Mouse (Mus musculus) left cerebral cortex, adult 11 months (tissue): Measurements from ENCODE around the gene Nipal4.
A peak's percentile ranks its signal among the peaks of the same experiment; 100 is the strongest.

Source experiments
- DNase-seq: peaks from one replicate; pipeline ENCODE4 v3.0.0; 2022; ENCODE audit warnings: low spot score

Nipal4 gene

DNA sequence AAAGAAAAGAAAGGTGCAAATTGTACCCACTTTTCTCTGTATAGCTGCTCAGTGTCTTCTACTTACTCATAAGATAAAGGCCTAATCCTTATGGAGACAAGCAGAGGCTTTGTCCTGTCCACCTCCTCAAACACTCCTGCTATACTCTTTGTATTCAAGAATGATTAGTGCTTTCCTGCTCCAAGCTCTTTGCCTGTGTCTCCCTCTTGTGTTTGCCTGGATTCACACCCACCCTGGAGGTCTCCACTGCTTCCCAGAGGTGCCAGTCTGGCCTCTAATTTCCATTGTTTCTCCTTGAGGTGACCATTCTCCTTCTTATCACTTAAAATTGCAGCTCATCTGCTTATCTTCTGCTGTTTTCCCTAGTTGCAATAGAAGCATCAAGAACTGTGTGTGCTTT is 8.8 kb downstream of the Nipal4 start:
- DNase-seq = no peak

DNA sequence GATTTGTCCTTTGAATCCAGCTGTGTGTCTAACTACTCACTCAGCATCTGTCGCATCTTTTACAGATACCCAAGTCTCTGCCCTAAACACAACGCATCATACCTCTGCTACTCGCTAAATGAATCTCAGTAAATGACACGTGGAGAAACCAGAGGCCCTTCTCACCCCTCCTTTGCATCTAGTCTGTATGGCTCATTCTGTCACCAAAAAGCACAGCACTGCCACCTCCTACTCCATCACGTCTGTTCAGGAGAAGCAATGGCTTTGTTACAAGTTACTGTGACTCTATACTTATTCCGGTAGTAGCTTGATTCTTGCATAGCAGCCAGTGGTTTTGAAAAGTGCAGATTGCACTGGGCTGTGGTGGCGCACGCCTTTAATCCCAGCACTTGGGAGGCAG is 9.4 kb downstream of the Nipal4 start:
- no peak for DNase-seq

DNA sequence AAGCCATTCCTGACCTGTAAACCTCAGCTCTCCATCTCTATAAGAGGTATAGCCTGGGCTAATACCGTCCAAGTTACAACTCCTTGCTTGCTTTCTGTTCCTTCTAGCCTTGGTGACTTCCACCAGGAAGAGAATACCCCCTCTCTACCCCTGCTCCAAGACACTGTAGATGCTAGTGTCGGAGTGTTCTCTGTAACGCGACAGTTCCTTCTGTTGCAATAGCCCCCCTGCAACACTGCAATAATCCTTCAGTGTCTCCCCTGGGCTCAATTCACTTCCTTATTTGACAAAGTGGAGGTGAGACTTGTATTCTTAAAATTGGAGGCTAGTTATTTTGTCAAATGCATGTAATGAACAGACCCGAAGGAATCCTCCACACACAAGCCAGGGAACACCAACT is 19.7 kb downstream of the Nipal4 start:
- no peak for DNase-seq

DNA sequence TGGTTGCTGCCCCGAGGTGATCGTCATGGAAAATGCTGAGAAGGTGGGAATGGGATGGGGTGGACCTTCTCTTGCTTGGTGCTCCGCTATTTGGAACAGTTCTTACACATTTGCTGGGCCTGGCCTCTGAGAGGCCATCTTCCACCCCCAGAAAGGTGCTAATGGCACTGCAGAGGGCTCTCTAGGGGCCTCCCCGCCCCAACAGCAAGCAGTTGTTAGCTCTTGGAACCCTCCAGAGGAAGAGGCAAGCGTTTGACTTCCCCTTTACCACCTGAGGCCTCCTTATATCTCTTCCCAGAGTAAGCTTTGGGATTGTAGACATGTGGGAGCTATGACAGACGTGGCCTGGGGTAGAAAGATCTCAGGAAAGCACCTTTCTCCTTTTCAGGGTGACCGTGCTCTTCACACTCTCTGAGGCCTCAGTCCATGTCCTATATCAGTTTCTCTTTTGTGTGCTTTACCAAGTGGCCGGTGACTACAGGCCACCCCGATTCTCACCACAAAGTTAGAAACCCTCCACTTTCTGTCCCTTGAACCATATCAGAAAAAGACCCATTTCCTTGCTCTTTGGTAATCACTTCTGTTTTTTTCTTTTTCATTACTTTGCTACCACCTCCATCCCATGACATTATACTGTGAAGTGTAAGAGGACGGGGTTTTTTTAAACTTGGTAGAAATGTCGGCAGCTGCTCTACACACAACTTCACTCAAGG is 21.0 kb downstream of the Nipal4 start:
- no peak for DNase-seq

DNA sequence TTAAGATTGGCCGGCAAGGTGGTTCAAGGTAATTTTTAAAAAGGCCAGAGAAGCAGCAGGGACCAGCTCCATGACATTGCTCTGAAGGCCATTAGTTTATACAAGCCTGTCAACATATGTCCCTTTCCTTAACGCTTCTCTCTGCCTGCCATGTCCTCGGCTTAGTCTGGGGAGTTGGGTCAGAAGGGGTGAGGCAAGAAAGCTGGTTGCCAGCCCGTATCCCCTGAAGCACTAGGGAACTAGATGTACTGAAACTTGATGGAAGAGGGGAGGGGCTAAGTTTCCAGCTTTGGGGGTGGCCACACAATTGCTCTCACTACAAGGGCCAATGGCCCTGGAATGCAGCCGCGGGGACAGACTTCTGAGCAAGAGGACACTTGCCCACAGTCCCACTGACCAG is 23.0 kb downstream of the Nipal4 start:
- DNase-seq = no peak

DNA sequence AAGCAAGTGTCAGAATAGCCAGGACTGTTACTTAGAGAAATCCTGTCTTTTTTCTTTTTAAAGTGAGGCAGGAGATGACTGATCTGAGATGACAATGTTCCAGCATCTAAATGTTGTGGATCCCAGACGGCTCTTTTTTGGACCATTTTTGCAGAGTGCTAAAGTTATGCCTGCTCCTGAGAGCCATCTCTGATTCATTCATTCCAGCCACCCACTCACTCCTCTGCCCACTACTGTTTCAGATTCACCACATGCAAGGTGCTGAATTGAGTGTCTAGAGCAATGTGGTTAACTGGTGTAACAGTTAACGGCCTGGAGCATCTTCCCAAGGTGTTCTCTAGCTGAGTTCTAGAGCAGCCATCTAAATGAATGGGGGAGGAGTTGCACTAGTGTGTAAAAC is 31.4 kb downstream of the Nipal4 start:
- DNase-seq = peak; percentile 58

DNA sequence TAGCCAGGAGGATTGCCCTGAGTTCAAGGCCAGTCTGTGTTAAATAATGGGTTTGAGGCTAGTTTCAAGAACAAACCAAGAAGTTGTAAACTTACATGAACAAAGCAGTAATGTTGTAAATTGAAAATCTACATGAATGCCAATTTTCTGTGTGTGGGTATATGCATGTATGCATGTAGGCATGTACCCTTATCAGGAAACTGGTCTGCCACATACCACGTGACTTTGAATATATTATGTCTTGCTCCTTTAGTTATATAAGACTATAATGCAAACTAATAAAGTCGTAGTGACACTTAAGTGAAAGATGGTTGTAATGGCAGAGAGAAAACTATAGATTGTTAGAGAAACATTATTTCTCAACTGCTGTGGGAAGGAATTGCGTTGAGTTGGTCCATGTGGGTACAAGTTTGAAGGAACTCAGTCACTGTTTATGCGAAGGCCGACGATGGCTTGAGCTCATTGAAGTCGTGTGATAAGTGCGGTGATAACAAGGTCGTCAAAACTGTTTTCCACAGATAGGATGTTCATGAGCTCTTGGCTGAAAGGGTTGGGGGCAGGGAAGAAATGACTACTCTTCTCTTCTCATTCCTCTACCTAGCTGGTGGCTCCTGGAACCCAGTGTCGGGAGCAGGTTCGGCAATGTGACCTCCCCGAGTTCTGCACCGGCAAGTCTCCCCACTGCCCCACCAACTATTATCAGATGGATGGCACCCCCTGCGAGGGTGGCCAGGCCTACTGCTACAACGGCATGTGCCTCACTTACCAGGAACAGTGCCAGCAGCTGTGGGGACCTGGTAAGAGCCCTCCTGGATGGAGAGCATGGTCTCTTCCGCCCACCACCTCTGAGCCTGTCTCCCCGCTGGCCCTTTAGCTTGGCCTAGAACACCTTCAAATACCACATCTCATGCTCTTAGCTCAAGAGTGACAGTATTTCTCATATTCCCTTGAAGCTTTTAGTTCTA is 35.0 kb downstream of the Nipal4 start:
- no peak for DNase-seq

DNA sequence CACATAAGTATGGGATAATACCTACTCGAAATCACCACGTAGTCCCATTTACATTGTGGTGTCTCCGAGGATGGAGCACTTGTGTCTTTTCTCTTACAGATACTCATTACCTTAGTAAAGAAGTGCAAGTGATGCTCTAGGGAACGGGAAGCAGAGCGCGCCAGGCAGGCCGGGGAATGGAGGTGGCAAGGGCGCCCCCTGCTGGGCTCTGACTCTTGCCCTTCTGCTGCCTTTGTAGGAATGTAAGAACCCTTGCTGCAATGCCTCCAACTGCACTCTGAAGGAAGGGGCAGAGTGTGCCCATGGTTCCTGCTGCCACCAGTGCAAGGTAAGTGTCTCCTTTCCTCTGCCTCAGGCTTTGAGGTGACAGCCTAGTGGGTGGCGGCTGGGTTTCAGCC is 37.8 kb downstream of the Nipal4 start:
- DNase-seq = peak; percentile 42

DNA sequence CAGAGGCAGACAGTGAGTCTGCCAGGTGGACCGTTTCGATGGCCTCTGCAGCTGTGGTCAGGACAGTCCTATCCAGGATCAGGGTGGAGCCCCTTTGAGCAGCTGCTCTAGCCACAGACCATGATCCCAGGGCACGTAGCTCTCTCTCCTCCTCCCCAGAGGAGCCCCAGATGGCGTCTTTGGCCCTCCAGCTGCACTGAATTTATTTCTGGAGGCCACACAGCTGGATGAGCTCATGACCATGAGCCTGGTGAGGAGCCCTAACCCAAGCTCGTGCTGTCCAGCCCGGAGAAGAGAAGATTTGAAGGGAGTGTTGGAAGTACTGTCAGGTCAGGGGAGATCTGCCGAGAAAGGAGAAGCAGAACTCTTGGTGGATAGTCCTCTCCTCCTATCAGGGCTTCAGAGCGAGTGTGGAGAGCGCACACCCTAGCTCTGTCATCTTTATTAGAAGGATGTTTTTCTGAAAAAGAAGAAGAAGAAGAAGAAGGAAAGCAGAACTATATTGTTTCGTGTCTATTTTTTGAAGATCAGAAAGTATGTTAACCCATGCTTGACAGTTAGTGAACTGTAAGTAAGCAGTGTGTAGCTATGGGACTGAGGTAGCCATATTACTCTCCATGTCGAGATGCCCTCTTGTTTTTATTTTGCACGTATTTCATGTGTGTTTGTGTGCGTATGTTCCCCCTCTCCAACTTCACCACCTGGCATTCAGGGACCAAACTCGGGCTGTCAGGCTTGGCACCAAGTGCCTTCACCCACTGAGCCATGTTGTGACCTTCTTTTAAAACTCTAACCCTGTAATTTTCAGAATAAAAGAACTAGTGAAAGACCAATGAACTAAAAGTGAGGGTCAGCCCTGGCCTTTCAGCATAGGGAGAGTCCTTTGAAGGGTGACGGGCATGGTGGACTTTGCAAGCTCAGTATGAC is 38.4 kb downstream of the Nipal4 start:
- no peak for DNase-seq

DNA sequence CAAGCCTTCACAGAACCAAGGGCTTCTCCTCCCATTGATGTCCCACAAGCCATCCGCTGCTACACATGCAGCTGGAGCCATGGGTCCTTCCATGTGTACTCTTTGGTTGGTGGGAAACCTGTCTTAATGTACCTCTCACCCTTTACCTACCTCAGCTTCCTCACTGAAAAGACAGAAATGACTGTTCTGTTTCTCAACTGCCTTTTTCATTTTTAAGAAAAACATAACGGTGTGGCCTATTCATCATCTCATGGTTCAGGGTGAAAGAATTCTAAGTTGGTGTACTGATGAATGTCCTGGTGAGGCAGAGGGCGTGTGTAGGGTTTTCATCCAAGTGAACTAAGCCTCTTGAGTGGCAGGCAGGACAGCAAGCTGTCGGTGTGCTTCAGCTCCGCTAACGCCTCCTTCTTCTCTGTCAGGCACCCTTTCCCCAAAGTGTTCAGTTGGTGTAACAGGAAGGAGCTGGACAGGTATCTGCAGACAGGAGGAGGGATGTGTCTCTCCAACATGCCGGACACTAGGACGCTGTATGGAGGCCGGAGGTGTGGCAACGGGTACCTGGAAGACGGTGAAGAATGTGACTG is 39.4 kb downstream of the Nipal4 start:
- no peak for DNase-seq

DNA sequence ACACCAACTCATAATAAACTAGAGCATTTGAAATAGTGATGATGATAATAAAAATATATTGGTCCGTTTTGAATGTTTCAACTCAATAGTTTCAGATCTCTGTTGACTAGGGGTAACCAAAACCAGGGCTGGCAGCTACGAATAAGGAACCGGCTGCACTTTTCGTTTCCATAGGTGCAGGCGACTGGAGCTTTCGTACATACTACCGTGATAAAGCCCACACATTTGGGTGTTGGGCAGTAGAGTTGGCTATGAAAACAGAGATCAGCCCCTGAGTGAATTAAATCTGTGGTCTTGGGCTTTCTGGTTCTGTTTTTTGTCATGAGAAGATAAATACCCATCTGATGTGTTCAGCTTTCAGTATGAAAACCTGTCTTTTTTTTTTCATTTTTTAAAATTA is 40.0 kb downstream of the Nipal4 start:
- no peak for DNase-seq

DNA sequence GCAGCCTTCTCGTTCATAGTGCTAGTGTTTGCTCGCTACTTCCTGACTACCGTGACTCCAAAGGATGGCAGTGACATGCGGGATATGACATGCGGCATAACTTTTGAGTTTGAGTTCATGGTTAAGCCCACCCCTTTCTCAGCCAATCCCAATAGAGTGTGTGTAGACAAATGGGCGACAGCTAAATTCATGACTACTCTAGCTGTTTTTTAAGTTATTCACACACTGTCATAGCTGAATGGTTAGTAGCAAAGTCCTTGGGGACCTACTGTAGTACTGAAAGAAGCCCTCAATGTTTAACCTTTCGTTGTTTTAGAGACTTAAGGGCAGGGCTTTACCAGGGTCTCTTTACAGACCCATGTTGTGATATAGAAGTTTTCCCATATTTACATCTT is 40.5 kb downstream of the Nipal4 start:
- DNase-seq = no peak

DNA sequence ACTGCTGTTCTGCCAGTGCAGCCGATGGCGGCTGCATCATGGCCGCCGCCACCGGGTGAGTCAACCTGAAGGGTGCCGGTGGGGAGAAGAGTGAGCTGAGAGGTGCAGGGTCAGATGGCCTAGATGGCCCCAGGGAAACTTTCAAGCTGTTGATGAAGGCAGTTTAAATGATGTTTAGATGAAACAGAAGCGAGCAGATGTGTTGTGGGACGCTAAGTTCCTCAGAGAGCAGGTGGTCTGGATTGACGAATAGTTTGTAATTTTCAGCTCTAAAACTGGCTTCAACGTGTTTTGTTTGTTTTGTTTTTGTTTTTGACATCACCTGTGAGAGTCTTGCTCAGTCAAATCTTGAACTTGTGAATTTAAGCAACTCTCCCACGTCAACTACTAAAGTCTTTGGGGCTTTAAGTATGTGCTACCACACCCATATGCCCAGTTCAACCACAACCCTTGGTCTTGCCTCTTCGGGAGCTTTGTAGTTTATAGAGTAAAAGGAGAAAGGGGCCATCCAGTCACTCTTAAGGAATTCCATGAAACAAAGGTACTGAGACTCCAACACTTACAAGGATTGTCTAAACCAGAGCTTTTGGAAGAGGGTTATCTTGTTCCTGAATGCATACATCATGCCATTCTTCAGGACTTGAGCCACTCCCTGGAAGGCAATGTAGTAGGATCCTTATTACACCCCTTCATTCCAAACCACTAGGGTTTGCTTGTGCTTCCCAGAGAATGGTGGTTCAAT is 41.0 kb downstream of the Nipal4 start:
- DNase-seq = no peak

DNA sequence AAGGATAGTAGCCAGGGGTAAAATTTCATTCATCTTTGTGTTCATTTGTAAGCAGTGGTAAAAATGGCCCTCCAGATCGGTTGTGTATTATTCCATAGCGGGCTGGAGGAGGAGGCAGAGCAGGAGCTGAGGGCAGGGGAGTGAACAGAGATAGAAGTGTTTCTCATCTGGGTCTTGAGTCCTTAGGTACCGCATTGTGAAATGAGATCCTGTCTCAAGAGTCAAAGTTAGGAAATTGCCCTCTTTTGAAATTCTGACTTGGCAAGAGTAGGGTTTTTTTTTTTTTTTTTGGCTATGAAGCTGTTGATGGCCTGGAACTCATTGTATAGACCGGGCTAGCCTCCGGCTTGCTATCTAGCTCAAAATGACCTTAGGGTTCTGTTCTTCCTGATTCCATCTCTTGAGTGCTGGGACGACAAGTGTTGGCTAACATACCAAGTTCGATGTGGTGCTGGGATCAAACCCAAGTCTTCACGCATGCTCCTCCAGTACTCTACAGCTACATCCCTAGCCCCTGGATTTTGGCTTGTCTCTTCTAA is 42.9 kb downstream of the Nipal4 start:
- no peak for DNase-seq

DNA sequence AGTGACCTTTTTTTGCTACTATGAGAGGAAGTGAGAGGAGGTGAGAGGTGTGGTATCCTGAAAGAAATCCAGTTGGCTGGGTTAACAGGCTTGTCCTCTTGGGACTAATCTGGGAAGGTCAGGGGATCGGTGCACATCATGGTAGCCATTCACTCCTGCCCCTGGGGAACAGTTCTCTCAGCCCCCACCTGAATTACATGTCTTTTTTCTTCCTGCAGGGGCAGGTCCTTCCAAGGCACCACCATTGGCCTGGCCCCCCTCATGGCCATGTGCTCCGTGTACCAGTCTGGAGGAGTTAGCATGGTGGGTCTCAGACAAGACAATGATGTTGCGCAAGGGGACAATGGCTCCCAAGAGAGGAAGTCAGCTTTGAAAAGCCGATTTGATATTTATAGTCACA is 43.4 kb downstream of the Nipal4 start:
- DNase-seq = no peak

DNA sequence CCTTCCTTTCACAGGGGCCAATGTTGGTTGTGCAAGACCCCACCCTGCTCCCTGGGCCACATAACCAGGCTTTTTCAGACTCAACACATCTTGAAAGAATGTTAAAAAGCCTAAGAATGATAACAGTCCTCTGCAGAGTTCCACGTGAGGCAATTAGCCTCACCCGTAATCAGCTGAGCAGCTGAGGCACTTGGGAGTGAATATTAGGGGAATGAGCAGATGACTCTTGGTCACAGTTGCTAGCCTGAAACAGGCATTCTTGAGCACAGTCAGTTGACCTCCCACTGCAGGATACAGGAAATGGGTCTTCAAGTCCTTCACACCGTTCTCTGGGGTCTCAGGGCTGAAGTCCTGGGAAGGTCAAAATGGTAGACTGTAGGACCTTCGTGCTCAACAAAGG is 44.6 kb downstream of the Nipal4 start:
- no peak for DNase-seq

DNA sequence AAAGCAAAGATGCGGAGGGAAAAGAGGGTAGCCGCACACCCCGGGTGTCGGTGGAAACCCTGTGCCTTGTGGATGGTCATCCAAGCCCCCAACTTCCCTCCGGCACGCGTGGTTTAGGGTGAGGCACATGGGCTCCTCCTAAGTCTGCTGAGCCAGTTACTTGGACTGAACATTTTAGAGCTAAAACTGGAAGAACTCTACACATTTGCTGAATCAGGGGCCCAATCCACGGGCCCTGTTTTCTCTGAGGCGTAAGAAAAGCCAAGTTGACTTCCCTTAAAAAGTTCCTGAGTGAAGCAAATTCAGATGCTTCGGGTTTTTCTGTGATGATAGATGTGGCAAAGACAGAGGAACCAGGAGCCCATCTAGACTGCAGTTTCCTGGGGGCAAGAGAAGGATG is 46.2 kb downstream of the Nipal4 start:
- no peak for DNase-seq

DNA sequence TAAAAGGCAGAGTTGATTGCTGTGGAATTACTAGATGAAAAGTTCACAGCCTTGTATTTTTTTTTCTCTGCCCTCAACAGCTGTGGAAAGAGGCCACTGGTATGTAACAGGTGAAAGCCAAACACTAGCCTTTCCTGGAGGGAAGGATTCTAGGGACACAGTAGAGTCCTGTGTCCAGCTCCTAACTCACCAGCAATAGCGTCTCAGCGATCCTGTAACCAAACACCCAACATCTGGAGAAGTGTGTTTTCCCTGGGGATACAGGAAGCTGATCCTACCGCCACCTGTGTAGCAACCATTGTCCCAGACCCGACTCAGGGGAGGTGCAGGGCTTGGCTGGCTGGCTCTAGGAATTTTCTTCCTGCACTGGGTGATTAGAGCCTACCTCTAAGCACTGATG is 46.7 kb downstream of the Nipal4 start:
- no peak for DNase-seq

DNA sequence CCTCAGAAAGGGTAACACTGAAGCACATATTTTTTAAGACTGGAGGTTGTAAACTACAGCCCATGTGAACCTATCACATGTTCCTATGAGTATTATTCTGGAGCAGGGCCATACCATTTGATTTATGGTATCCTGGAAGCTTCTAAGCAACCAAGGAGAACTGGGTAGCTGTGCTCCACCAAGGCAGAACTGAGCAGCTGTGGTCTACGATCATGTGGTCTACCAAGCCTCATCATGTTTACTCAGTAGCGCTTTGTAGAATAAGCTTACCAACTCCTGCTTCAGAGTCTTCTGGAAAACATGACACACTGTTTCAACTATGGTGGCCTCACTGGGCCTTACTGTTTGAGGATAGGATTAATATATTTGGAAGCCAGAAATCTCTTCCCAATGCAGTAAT is 49.8 kb downstream of the Nipal4 start:
- no peak for DNase-seq

DNA sequence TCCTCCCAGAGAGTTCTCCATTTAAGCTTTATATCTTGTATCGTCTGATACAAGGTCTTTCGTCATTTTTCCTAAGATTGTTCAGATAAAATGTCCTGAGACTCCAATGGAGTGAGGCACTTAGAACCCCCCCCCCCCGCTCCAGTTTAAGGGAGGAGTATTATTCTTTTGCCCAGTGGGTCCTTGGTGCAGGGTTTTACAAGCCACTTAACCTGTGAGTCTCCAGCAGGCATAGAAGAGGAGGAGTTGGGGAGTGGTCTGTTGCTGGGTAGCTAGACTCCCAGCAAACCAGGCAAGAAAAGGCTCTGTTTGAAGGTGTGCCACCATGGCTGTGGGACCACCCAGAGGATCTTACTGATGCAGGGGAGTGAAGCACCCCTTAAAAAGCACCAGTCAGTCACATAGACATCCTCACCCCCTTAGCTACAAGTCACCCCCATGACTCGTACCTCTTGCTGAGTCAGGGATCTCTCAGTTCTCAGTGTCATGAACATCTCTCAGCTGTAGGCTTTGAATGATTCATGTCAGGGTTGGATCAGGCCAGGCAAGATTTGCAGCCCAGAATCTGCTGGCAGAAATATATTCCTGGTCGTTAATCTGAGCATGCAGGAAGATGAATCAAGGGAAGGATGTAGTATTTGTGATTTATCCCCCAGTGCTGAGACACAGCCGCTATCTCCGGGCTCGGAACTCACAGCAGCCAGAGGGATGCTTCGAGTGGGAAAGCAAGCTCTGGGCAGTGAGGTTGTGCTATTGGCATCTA is 50.7 kb downstream of the Nipal4 start:
- DNase-seq = no peak
